Mouse (Mus musculus) kidney, adult 9 months (tissue): ENCODE data around the gene Cmss1.

Experiments
- DNase-seq: peaks from one replicate; pipeline ENCODE4 v3.0.0; 2022

The Cmss1 gene

GRCm38 (mm10) chr16:57421680-57422417, 184.8 kb downstream of the Cmss1 start:
- DNase-seq, result peak; percentile 36

- peak; percentile 79 for DNase-seq
Observed at GRCm38 (mm10) chr16:57420773-57421556, 185.7 kb downstream of the Cmss1 start.

GRCm38 (mm10) chr16:57419881-57420280, 186.8 kb downstream of the Cmss1 start:
- DNase-seq, result no peak

GRCm38 (mm10) chr16:57419332-57419731, 187.3 kb downstream of the Cmss1 start:
- no peak for DNase-seq

GRCm38 (mm10) chr16:57417955-57418354, 188.7 kb downstream of the Cmss1 start:
- no peak for DNase-seq

GRCm38 (mm10) chr16:57417017-57417416, 189.6 kb downstream of the Cmss1 start:
- no peak for DNase-seq

GRCm38 (mm10) chr16:57416049-57416448, 190.6 kb downstream of the Cmss1 start:
- no peak for DNase-seq

- no peak for DNase-seq
Observed at GRCm38 (mm10) chr16:57412766-57413165, 193.9 kb downstream of the Cmss1 start.

- DNase-seq, result no peak
Observed at GRCm38 (mm10) chr16:57403825-57404224, 202.8 kb downstream of the Cmss1 start.

GRCm38 (mm10) chr16:57402910-57403309, 203.8 kb downstream of the Cmss1 start:
- no peak for DNase-seq

GRCm38 (mm10) chr16:57401702-57402101, 205.0 kb downstream of the Cmss1 start:
- no peak for DNase-seq

- no peak for DNase-seq
Observed at GRCm38 (mm10) chr16:57399566-57399965, 207.1 kb downstream of the Cmss1 start.

- peak; percentile 78 for DNase-seq
Observed at GRCm38 (mm10) chr16:57398387-57399214, 208.1 kb downstream of the Cmss1 start.

- DNase-seq, result peak; percentile 19
Observed at GRCm38 (mm10) chr16:57397845-57398244, 208.8 kb downstream of the Cmss1 start.

GRCm38 (mm10) chr16:57396249-57396648, 210.4 kb downstream of the Cmss1 start:
- DNase-seq, result no peak

GRCm38 (mm10) chr16:57393161-57393560, 213.5 kb downstream of the Cmss1 start:
- peak; percentile 54 for DNase-seq

- peak; percentile 34 for DNase-seq
Observed at GRCm38 (mm10) chr16:57392461-57392860, 214.2 kb downstream of the Cmss1 start.

GRCm38 (mm10) chr16:57391171-57391570, 215.5 kb downstream of the Cmss1 start:
- DNase-seq, result peak; percentile 98

- DNase-seq, result no peak
Observed at GRCm38 (mm10) chr16:57389566-57390251, 217.0 kb downstream of the Cmss1 start.

GRCm38 (mm10) chr16:57384274-57384673, 222.4 kb downstream of the Cmss1 start:
- no peak for DNase-seq

GRCm38 (mm10) chr16:57383266-57383971, 223.2 kb downstream of the Cmss1 start:
- DNase-seq, result no peak
